Mouse (Mus musculus): ENCODE results near the gene Cox6b1.

DNA sequence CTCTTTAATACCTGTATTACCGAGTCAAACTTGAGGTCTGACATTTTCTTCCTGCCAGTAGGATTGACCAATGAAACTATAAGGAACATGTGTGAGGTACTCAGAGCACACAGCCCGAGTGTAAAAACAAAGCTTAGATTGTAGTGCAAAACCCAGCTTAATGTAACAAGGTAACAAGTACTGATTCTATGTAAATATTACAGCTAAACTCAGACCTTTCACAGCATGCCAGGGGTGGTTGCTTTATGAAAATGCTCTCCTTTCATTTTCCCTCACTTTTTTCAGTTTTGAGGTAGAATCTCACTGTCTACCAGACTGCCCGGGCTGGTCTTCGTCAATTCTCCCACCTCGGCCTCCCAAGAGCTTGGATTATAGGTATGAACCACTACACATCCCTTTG is 29.9 kb downstream of the Cox6b1 start:
- no peak for TF ChIP-seq CTCF (IDR thresholded peaks at IDR 0.05; ENCODE audit: low read depth)
- no peak for TF ChIP-seq EP300 (IDR thresholded peaks at IDR 0.05; ENCODE audit: low read depth)

Measured in liver, postnatal 0 days (tissue).